Mouse (Mus musculus) hindbrain, embryonic 15.5 days (tissue): ENCODE measurements around the gene Gal3st2b. TPM values are rescaled to one million over a fixed set of nuclear protein-coding genes. Genes with fewer than 3 reads are reported as not detected.
"Not testable (repeated sequence)": the region's sequence is repeated elsewhere in the genome, so short reads cannot be mapped to it uniquely, and the experiment has no call there.

Source experiments
- ATAC-seq: fragments of 200-750 bp; cut with Nextera tagmentation; 2 replicates; pipeline ENCODE4 v1.8.0; 2017; ENCODE audit warnings: low read depth, moderate number of reproducible peaks, moderate TSS enrichment; ENCODE audit not compliant: low FRiP score
- H3K27ac ChIP-seq: fragments of 300-500 bp; sonication (generic); replicated peaks from 2 replicates; pipeline ENCODE4 v1.5.1; 2015; ENCODE audit warnings: mild to moderate bottlenecking, inconsistent platforms
- H3K27me3 ChIP-seq: fragments of 300-500 bp; sonication (generic); 2 replicates; pipeline ENCODE4 v1.6.1; 2015; ENCODE audit warnings: control low read depth, inconsistent platforms
- H3K36me3 ChIP-seq: fragments of 300-500 bp; sonication (generic); 2 replicates; pipeline ENCODE4 v1.6.1; 2015; ENCODE audit warnings: control low read depth, inconsistent platforms
- H3K4me1 ChIP-seq: fragments of 300-500 bp; sonication (generic); replicated peaks from 2 replicates; pipeline ENCODE4 v1.6.1; 2015; ENCODE audit warnings: control low read depth, inconsistent platforms
- H3K4me2 ChIP-seq: fragments of 300-500 bp; sonication (generic); 2 replicates; pipeline ENCODE4 v1.6.1; 2015; ENCODE audit warnings: moderate library complexity, mild to moderate bottlenecking, inconsistent platforms
- H3K4me3 ChIP-seq: fragments of 300-500 bp; sonication (generic); 2 replicates; pipeline ENCODE4 v1.5.1; 2015; ENCODE audit warnings: mild to moderate bottlenecking, inconsistent platforms
- H3K9ac ChIP-seq: fragments of 300-500 bp; sonication (generic); 2 replicates; pipeline ENCODE4 v1.6.1; 2015; ENCODE audit warnings: inconsistent platforms
- H3K9me3 ChIP-seq: fragments of 300-500 bp; sonication (generic); 2 replicates; pipeline ENCODE4 v1.6.1; 2016; ENCODE audit warnings: control low read depth, inconsistent platforms
- WGBS: fragments of 180-500 bp; shearing (Covaris S2); methylation state at CpG from one replicate; pipeline ENCODE4 v1.1.7; 2015; 5-methylcytosine and 5-hydroxymethylcytosine counted together
- polyA plus RNA-seq: library from polyadenylated mRNA; unstranded; fragments of >200 nt; fragmentation: Nextera tagmentation; extraction: Ambion mirVana; gene quantifications from 2 replicates; pipeline ENCODE4 v1.2.1, GENCODE M21; 2015

Gal3st2b gene
- polyA plus RNA-seq, 1 experiment from 2014 or later: not detected

GRCm38 (mm10) chr1:93988786-93989185 lies 70.7 kb downstream of the Gal3st2b start:
- Histone ChIP-seq H3K27me3 (no peaks in the 10 kb centered on the region), H3K4me2 (no peak overlapping the region), H3K4me3 (no peak overlapping the region), H3K27ac (no peak overlapping the region), H3K36me3 (no peaks in the 10 kb centered on the region), H3K4me1 (no peaks in the 10 kb centered on the region), H3K9ac (no peak overlapping the region), H3K9me3 (no peaks in the 10 kb centered on the region)
- 75% methylated on average over 3 of the region's 3 CpGs for WGBS
- ATAC-seq: no peak

- not testable (repeated sequence) for ATAC-seq, H3K9me3 ChIP-seq, H3K4me2 ChIP-seq, H3K36me3 ChIP-seq, H3K4me1 ChIP-seq, H3K27me3 ChIP-seq, H3K4me3 ChIP-seq, H3K27ac ChIP-seq, H3K9ac ChIP-seq
- WGBS: 95% methylated on average over 7 of the region's 8 CpGs
Observed at GRCm38 (mm10) chr1:93990209-93990608, 72.1 kb downstream of the Gal3st2b start, which contains the start of gene Gal3st2c. Gene Gal3st2c (plus strand): TSS chr1:93990509.

- H3K4me1 ChIP-seq, H3K9me3 ChIP-seq, H3K27me3 ChIP-seq, ATAC-seq, H3K4me2 ChIP-seq, H3K27ac ChIP-seq, H3K9ac ChIP-seq, H3K4me3 ChIP-seq, H3K36me3 ChIP-seq: not testable (repeated sequence)
- 87% methylated on average over 2 of the region's 2 CpGs for WGBS
Observed at GRCm38 (mm10) chr1:93991068-93991467, 73.0 kb downstream of the Gal3st2b start.

GRCm38 (mm10) chr1:93991491-93991890 lies 73.4 kb downstream of the Gal3st2b start:
- H3K9me3 ChIP-seq, ATAC-seq, H3K27me3 ChIP-seq, H3K9ac ChIP-seq, H3K36me3 ChIP-seq, H3K4me3 ChIP-seq, H3K27ac ChIP-seq, H3K4me1 ChIP-seq, H3K4me2 ChIP-seq: not testable (repeated sequence)
- 87% methylated on average over 3 of the region's 3 CpGs for WGBS

Other genes starting within 250 kb of the Gal3st2b start
- 93.1 and 108 TPM in 2 replicates for gene Bok, start 232.7 kb upstream of the Gal3st2b start, polyA plus RNA-seq
- gene Atg4b, start 166.8 kb upstream of the Gal3st2b start, polyA plus RNA-seq: 84.5 and 100 TPM in 2 replicates
- gene Thap4, start 163.4 kb upstream of the Gal3st2b start, polyA plus RNA-seq: 43.8 and 50.9 TPM in 2 replicates
- gene Dtymk, start 116.4 kb upstream of the Gal3st2b start, polyA plus RNA-seq: 146 and 148 TPM in 2 replicates
- 9.8 and 9.9 TPM in 2 replicates for gene Ing5, start 114.3 kb upstream of the Gal3st2b start, polyA plus RNA-seq
- gene D2hgdh, start 93.4 kb upstream of the Gal3st2b start, polyA plus RNA-seq: 16.9 and 17.1 TPM in 2 replicates
- gene Gal3st2, start 57.0 kb upstream of the Gal3st2b start, polyA plus RNA-seq: not detected in 2 replicates
- gene Gal3st2c, start 72.2 kb downstream of the Gal3st2b start, polyA plus RNA-seq: not detected in 2 replicates
- 0.18 TPM in 1 of 2 replicates, not detected in the other for gene Neu4, start 102.1 kb downstream of the Gal3st2b start, polyA plus RNA-seq
- gene Pdcd1, start 134.2 kb downstream of the Gal3st2b start, polyA plus RNA-seq: 0.10 TPM in 1 of 2 replicates, not detected in the other